In the genomic region with DNA sequence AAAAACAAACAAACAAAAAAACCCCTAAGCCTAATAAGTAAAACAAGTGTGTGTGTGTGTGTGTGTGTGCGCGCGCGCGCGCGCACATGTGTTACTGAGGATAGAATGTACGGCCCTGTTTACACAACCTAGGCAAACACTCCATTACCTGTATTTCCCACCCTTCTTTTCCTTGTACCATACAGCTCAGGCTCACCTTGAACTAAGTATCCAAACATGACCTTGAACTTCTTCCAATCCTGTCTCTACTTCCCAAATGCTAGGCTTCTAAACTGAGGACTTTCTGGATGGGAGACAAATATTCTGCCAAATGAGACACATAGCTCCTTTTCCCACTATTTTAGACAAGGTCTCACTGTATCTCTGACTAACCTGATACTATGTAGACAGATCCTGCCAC, we compare ENCODE assay signal across 24 mouse cellular contexts. TPM values are rescaled to one million over a fixed set of nuclear protein-coding genes. Genes with fewer than 3 reads are reported as not detected.
DNase-seq lines count a peak whose midpoint lies in the region; ATAC-seq and TF ChIP-seq lines count a peak whose summit lies in the region.
"Had no signal": no experiment of that assay in that cellular context is flagged by ENCODE, and none has a peak within 500 bp of the region (broad histone marks: within the 10 kb centered on the region; RNA-seq: fewer than 3 reads in every experiment).

No protein-coding gene starts in this region.

- no peaks in the 10 kb centered on the region for H3K27me3 ChIP-seq in liver, embryonic 16.5 days (ENCODE audit: control insufficient read depth, insufficient read depth, low read depth, low read length)
- no peaks in the 10 kb centered on the region for H3K27me3 ChIP-seq in stomach, postnatal 0 days (ENCODE audit: control insufficient read depth, insufficient read depth, low read length)
- H3K27me3 ChIP-seq: forebrain, embryonic 13.5 days; heart, embryonic 13.5 days had no signal

- peaks cover 3% of the 10 kb centered on the region; the same call in 1 of the 2 replicates for H3K36me3 ChIP-seq in liver, embryonic 16.5 days (ENCODE audit: control insufficient read depth, insufficient read depth)
- H3K36me3 ChIP-seq in stomach, postnatal 0 days (ENCODE audit: control insufficient read depth, insufficient read depth, low read length), result no peaks in the 10 kb centered on the region

- H3K27ac ChIP-seq in gastrocnemius, adult 2 months, result peak overlapping the region; percentile 36; the same call in 1 of the 2 replicates
- no peak overlapping the region for H3K27ac ChIP-seq in liver, embryonic 16.5 days (ENCODE audit: low read length)
- H3K27ac ChIP-seq in stomach, postnatal 0 days (replicated peaks), result no peak overlapping the region
- H3K27ac ChIP-seq: forebrain, embryonic 10.5 days; forebrain, embryonic 13.5 days; heart, adult 2 months; heart, embryonic 10.5 days; heart, embryonic 13.5 days; hindbrain, embryonic 14.5 days had no signal

- H3K4me1 ChIP-seq in liver, embryonic 16.5 days (ENCODE audit: control insufficient read depth, low read depth, low read length), result peaks cover 11% of the 10 kb centered on the region
- H3K4me1 ChIP-seq in stomach, postnatal 0 days (replicated peaks; ENCODE audit: control insufficient read depth, insufficient read depth), result no peaks in the 10 kb centered on the region
- H3K4me1 ChIP-seq: forebrain, embryonic 10.5 days; forebrain, embryonic 13.5 days had no signal

- 92% methylated on average over 8 of the region's 8 CpGs for WGBS in liver, embryonic 16.5 days (ENCODE audit: insufficient replicate concordance)
- 73% methylated on average over 8 of the region's 8 CpGs for WGBS in stomach, postnatal 0 days

- intact Hi-C loops in gastrocnemius, adult 2 months (cut with DNase I), result no loop called here
- intact Hi-C loops in gastrocnemius, postnatal 14 days (cut with DNase I; ENCODE audit: low total_unique reads), result no loop called here

- DNase-seq in gastrocnemius, adult 2 months, result no peak
- no peak for DNase-seq in gastrocnemius, postnatal 14 days
- DNase-seq in liver, result no peak
- DNase-seq in lung, postnatal 36 days, result peak; percentile 33
- no peak for DNase-seq in lung, postnatal 10 days
- DNase-seq in stomach, postnatal 0 days (ENCODE audit: low spot score), result peak; percentile 21
- DNase-seq in cerebellum, postnatal 25 days, result no peak
- DNase-seq: adrenal gland, adult 8-10 months; adrenal gland, postnatal 25 days; cerebellum, adult 11-12 months; cerebellum, adult 8-10 months; cerebellum, postnatal 10 days; gastrocnemius, postnatal 36 days; heart, adult 2 months; heart, postnatal 14 days; heart, postnatal 4 days had no signal

- H3K4me3 ChIP-seq in gastrocnemius, adult 2 months, result no peak overlapping the region
- no peak overlapping the region for H3K4me3 ChIP-seq in liver, embryonic 16.5 days (ENCODE audit: low read depth, low read length)
- H3K4me3 ChIP-seq in stomach, postnatal 0 days (ENCODE audit: low read depth, low read length), result no peak overlapping the region
- H3K4me3 ChIP-seq: forebrain, embryonic 10.5 days; forebrain, embryonic 13.5 days; heart, adult 2 months; heart, embryonic 10.5 days; heart, embryonic 13.5 days had no signal

- no peak overlapping the region for H3K9ac ChIP-seq in liver, embryonic 16.5 days (ENCODE audit: low read depth, low read length)
- H3K9ac ChIP-seq in stomach, postnatal 0 days (ENCODE audit: low read length), result no peak overlapping the region
- H3K9ac ChIP-seq: forebrain, embryonic 13.5 days; heart, embryonic 13.5 days; hindbrain, embryonic 14.5 days had no signal

- no peaks in the 10 kb centered on the region for H3K9me3 ChIP-seq in liver, embryonic 16.5 days (replicated peaks; ENCODE audit: control insufficient read depth, low read length)
- no peaks in the 10 kb centered on the region for H3K9me3 ChIP-seq in stomach, postnatal 0 days (ENCODE audit: control insufficient read depth, low read length)
- H3K9me3 ChIP-seq: forebrain, embryonic 10.5 days; forebrain, embryonic 13.5 days; heart, embryonic 10.5 days; heart, embryonic 13.5 days had no signal

- TF ChIP-seq EP300 in stomach, postnatal 0 days (optimal IDR thresholded peaks at IDR 0.05), result no peak

- peak; percentile 61; the same call in 1 of the 2 replicates for ATAC-seq in liver, embryonic 16.5 days (ENCODE audit: low read depth)
- ATAC-seq in stomach, postnatal 0 days (ENCODE audit: low FRiP score, low TSS enrichment), result peak; percentile 84; the same call in 1 of the 2 replicates
- ATAC-seq: activated CD4-positive, CD25-positive, alpha-beta regulatory T cell, adult 4 months; forebrain, embryonic 13.5 days; forebrain, embryonic 16.5 days had no signal

- no peak overlapping the region for H3K4me2 ChIP-seq in liver, embryonic 16.5 days (ENCODE audit: low read depth, low read length)
- H3K4me2 ChIP-seq in stomach, postnatal 0 days (replicated peaks; ENCODE audit: low read depth), result no peak overlapping the region
- H3K4me2 ChIP-seq: forebrain, embryonic 13.5 days; heart, embryonic 13.5 days; hindbrain, embryonic 14.5 days had no signal

- no peak for TF ChIP-seq CTCF in gastrocnemius, adult 2 months (IDR thresholded peaks at IDR 0.05)
- no peak for TF ChIP-seq CTCF in stomach, postnatal 0 days (IDR thresholded peaks at IDR 0.05; ENCODE audit: low read depth)

RNA-seq across cellular contexts. Expression of gene Jmy, which starts 11.9 kb away (rescaled TPM):
- 10 to 100 TPM; 32.8 to 33.8 TPM for total RNA-seq in gastrocnemius, adult 2 months (2021)
- total RNA-seq in gastrocnemius, postnatal 14 days (2021), result 10 to 100 TPM; 19.4 to 25.9 TPM
- polyA plus RNA-seq in liver, embryonic 16.5 days (2015; fragmentation: Nextera tagmentation; extraction: Ambion mirVana), result 1.3 TPM in 2 replicates
- polyA plus RNA-seq in stomach, postnatal 0 days (2015; fragmentation: Nextera tagmentation; extraction: Ambion mirVana), result 3.5 and 4.8 TPM in 2 replicates

Comparison
In these comparisons a context has a peak if more than half of its experiments do, and no peak if none do; other contexts are left out.
1. DNase-seq: peak in lung, postnatal 36 days (single experiment) and stomach, postnatal 0 days (single experiment); none in gastrocnemius, adult 2 months (single experiment), gastrocnemius, postnatal 14 days (single experiment), liver (single experiment), lung, postnatal 10 days (single experiment) and cerebellum, postnatal 25 days (0 of 2).